Mouse (Mus musculus): Measurements from ENCODE around the gene Krt6a. TPM values are rescaled to one million over a fixed set of nuclear protein-coding genes. Genes with fewer than 3 reads are reported as not detected.

Krt6a gene
- polyA plus RNA-seq, 1 experiment from 2014 or later = not detected

DNA sequence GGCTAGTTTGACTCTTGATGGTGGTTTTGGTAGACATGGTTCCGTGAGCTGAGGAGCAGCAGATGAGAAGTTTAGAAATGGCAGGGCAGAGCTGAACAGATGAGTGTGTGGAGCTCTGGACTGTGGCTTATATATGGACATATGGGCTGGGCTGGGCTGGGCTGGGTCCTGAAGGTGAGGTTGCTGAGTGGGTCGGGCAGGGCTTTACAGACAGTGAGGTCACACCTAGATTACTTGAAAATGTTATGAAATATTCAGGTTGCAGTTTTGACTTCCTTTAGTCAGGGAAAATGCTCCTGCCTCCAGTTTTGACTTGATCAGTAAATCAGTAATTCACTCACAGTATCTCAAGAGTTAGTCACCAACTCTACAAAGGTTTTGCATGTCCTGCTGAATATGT lies 13.9 kb downstream of the Krt6a start, which contains the start of gene Krt6b:
Krt6b (minus strand) TSS at position 101 of the 400 bp plus-strand sequence.
- no peaks in the 10 kb centered on the region for H3K36me3 ChIP-seq (ENCODE audit: control insufficient read depth, insufficient read depth, low read length)
- no peaks in the 10 kb centered on the region for H3K27me3 ChIP-seq (ENCODE audit: control insufficient read depth, insufficient read depth, low read length)
- H3K4me2 ChIP-seq (ENCODE audit: low read depth, severe bottlenecking) = no peak within 1 kb of the TSS
- H3K27ac ChIP-seq (replicated peaks; ENCODE audit: low read depth, low read length) = no peak within 1 kb of the TSS
- WGBS = 88% methylated on average over 2 of the region's 2 CpGs
- no peak for DNase-seq (ENCODE audit: low spot score)
- no peak within 1 kb of the TSS for H3K9ac ChIP-seq (ENCODE audit: low read length)
- ATAC-seq (ENCODE audit: insufficient number of reproducible peaks, low FRiP score, low TSS enrichment, low read depth) = no peak
- no peak within 1 kb of the TSS for H3K4me3 ChIP-seq (ENCODE audit: low read depth, low read length)
- H3K9me3 ChIP-seq (ENCODE audit: control insufficient read depth, low read length) = no peaks in the 10 kb centered on the region
- H3K4me1 ChIP-seq (ENCODE audit: control insufficient read depth, insufficient read depth, low read length) = no peaks in the 10 kb centered on the region

DNA sequence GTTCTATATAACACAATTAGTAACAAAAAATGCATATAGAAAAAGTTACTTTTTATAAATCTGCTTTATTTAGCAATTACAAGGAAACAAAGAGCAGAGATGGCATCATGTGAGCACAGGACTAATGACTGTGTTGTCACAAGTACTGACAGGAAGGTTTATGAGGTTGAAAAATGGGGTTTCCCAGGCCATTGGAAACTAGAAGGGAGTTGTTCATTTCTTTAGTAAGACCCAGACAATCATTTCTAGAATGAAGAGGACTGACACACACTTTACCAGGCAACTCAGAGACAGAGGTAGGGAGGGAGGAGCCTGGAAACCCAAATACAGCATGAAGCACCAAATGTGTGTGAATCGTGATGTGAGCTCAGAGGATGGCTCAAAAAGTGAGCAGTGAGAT lies 18.1 kb downstream of the Krt6a start:
- H3K4me3 ChIP-seq (ENCODE audit: low read depth, low read length) = no peak overlapping the region
- 82% methylated on average over 1 of the region's 1 CpGs for whole genome bisulfite sequencing
- no peak for ATAC-seq (ENCODE audit: insufficient number of reproducible peaks, low FRiP score, low TSS enrichment, low read depth)

DNA sequence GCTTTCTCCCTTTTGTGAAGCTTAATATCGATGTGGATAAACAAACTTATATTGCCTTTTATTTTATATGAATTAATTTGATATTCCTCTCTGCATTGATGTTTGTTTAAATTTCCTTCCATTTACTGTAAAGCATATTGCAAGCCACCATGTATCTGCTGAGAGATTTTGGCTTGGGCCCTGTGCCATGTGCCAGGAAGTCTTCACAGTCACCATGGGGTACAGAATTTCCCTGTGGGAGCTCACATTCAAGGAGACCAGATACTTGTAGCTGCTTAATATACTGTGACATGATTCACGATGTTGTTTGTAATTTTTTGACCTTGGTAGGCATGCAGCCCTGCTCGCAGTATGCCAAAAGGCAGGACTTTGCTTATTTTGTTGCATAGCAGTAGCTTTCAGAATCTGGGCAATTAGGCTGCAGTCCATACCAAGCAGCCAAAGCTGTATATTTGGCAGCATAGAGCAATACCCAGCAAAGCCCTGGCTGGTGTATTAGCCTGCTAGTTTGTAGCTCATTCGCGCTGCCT lies 41.3 kb downstream of the Krt6a start:
- no peak overlapping the region for H3K9ac ChIP-seq (ENCODE audit: low read length)
- H3K9me3 ChIP-seq (ENCODE audit: control insufficient read depth, low read length) = no peaks in the 10 kb centered on the region
- no peaks in the 10 kb centered on the region for H3K36me3 ChIP-seq (ENCODE audit: control insufficient read depth, insufficient read depth, low read length)
- DNase-seq (ENCODE audit: low spot score) = no peak
- WGBS = 88% methylated on average over 5 of the region's 5 CpGs
- ATAC-seq (ENCODE audit: insufficient number of reproducible peaks, low FRiP score, low TSS enrichment, low read depth) = no peak
- H3K27me3 ChIP-seq (ENCODE audit: control insufficient read depth, insufficient read depth, low read length) = no peaks in the 10 kb centered on the region
- H3K27ac ChIP-seq (replicated peaks; ENCODE audit: low read depth, low read length) = no peak overlapping the region
- no peaks in the 10 kb centered on the region for H3K4me1 ChIP-seq (ENCODE audit: control insufficient read depth, insufficient read depth, low read length)
- H3K4me2 ChIP-seq (ENCODE audit: low read depth, severe bottlenecking) = no peak overlapping the region
- H3K4me3 ChIP-seq (ENCODE audit: low read depth, low read length) = no peak overlapping the region

More for the DNA sequence above, 18.1 kb downstream of the Krt6a start:
- Histone ChIP-seq H3K9me3 (ENCODE audit: control insufficient read depth, low read length) (no peaks in the 10 kb centered on the region), H3K4me1 (ENCODE audit: control insufficient read depth, insufficient read depth, low read length) (no peaks in the 10 kb centered on the region), H3K9ac (ENCODE audit: low read length) (no peak overlapping the region), H3K36me3 (ENCODE audit: control insufficient read depth, insufficient read depth, low read length) (no peaks in the 10 kb centered on the region), H3K27ac (replicated peaks; ENCODE audit: low read depth, low read length) (no peak overlapping the region), H3K27me3 (ENCODE audit: control insufficient read depth, insufficient read depth, low read length) (no peaks in the 10 kb centered on the region), H3K4me2 (ENCODE audit: low read depth, severe bottlenecking) (no peak overlapping the region)
- no peak for DNase-seq (ENCODE audit: low spot score)

DNA sequence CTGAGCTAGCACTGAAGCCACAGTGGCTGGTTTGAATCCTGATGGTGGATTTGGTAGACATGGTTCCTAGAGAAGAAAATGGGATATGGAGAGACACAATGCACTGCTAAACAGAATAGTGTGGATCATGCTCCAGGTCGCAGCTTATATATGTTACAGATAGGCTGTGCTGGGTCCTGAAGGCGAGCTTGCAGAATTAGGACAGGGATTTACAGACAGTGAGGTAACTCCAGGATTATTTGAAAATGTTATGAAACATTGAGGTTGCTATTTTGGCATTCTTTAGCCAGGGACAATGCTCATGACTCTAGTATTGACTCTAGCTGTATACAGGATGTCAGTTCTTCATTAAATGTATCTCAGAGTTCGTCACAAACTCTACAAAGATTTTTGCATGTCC lies 46.8 kb downstream of the Krt6a start, which contains the start of gene Gm5478:
Gm5478 (minus strand) TSS at position 101 of the 400 bp plus-strand sequence.
- 76% methylated on average over 3 of the region's 3 CpGs for WGBS
- DNase-seq (ENCODE audit: low spot score) = no peak

More for the DNA sequence above, 46.8 kb downstream of the Krt6a start, which contains the start of gene Gm5478:
- Histone ChIP-seq H3K4me1 (ENCODE audit: control insufficient read depth, insufficient read depth, low read length) (no peaks in the 10 kb centered on the region), H3K27ac (replicated peaks; ENCODE audit: low read depth, low read length) (no peak within 1 kb of the TSS), H3K9me3 (ENCODE audit: control insufficient read depth, low read length) (no peaks in the 10 kb centered on the region), H3K4me3 (ENCODE audit: low read depth, low read length) (no peak within 1 kb of the TSS), H3K27me3 (ENCODE audit: control insufficient read depth, insufficient read depth, low read length) (no peaks in the 10 kb centered on the region), H3K9ac (ENCODE audit: low read length) (no peak within 1 kb of the TSS), H3K36me3 (ENCODE audit: control insufficient read depth, insufficient read depth, low read length) (no peaks in the 10 kb centered on the region), H3K4me2 (ENCODE audit: low read depth, severe bottlenecking) (no peak within 1 kb of the TSS)
- no peak for ATAC-seq (ENCODE audit: insufficient number of reproducible peaks, low FRiP score, low TSS enrichment, low read depth)

Small RNA genes within 50 kb of the gene (microRNA-seq; reads per million reads assigned to microRNA genes)
- gene Gm44323 = not detected
- not detected for gene Gm44342
- not detected for gene Gm44383
- not detected for gene Gm44479

Other genes starting within 250 kb of the Krt6a start
- gene Krt88, start 246.6 kb downstream of the Krt6a start, polyA plus RNA-seq (2014; fragmentation: Nextera tagmentation; extraction: Ambion mirVana) = not detected in 2 replicates
- gene Krt81, start 230.6 kb downstream of the Krt6a start, polyA plus RNA-seq (2014; fragmentation: Nextera tagmentation; extraction: Ambion mirVana) = not detected in 2 replicates
- not detected in 2 replicates for gene Krt86, start 220.8 kb downstream of the Krt6a start, polyA plus RNA-seq (2014; fragmentation: Nextera tagmentation; extraction: Ambion mirVana)
- gene Krt83, start 202.8 kb downstream of the Krt6a start, polyA plus RNA-seq (2014; fragmentation: Nextera tagmentation; extraction: Ambion mirVana) = not detected in 2 replicates
- gene Gm49425, start 177.0 kb downstream of the Krt6a start, polyA plus RNA-seq (2014; fragmentation: Nextera tagmentation; extraction: Ambion mirVana) = not detected in 2 replicates
- not detected in 2 replicates for gene Krt84, start 161.5 kb downstream of the Krt6a start, polyA plus RNA-seq (2014; fragmentation: Nextera tagmentation; extraction: Ambion mirVana)
- 0.14 TPM in 1 of 2 replicates, not detected in the other for gene Krt82, start 143.6 kb downstream of the Krt6a start, polyA plus RNA-seq (2014; fragmentation: Nextera tagmentation; extraction: Ambion mirVana)
- not detected in 2 replicates for gene Krt90, start 131.4 kb downstream of the Krt6a start, polyA plus RNA-seq (2014; fragmentation: Nextera tagmentation; extraction: Ambion mirVana)
- not detected in 2 replicates for gene Krt75, start 120.4 kb downstream of the Krt6a start, polyA plus RNA-seq (2014; fragmentation: Nextera tagmentation; extraction: Ambion mirVana)
- not detected in 2 replicates for gene Gm5414, start 66.1 kb downstream of the Krt6a start, polyA plus RNA-seq (2014; fragmentation: Nextera tagmentation; extraction: Ambion mirVana)
- gene Gm5478, start 46.9 kb downstream of the Krt6a start, polyA plus RNA-seq (2014; fragmentation: Nextera tagmentation; extraction: Ambion mirVana) = not detected in 2 replicates
- not detected in 2 replicates for gene Krt6b, start 14.0 kb downstream of the Krt6a start, polyA plus RNA-seq (2014; fragmentation: Nextera tagmentation; extraction: Ambion mirVana)
- 16.0 and 22.4 TPM in 2 replicates for gene Krt5, start 18.6 kb upstream of the Krt6a start, polyA plus RNA-seq (2014; fragmentation: Nextera tagmentation; extraction: Ambion mirVana)
- 0.11 TPM in 1 of 2 replicates, not detected in the other for gene Krt71, start 48.8 kb upstream of the Krt6a start, polyA plus RNA-seq (2014; fragmentation: Nextera tagmentation; extraction: Ambion mirVana)
- not detected in 2 replicates for gene Krt72, start 92.2 kb upstream of the Krt6a start, polyA plus RNA-seq (2014; fragmentation: Nextera tagmentation; extraction: Ambion mirVana)
- gene Krt73, start 108.0 kb upstream of the Krt6a start, polyA plus RNA-seq (2014; fragmentation: Nextera tagmentation; extraction: Ambion mirVana) = not detected in 2 replicates
- not detected in 2 replicates for gene Krt2, start 123.9 kb upstream of the Krt6a start, polyA plus RNA-seq (2014; fragmentation: Nextera tagmentation; extraction: Ambion mirVana)
- 0.61 and 0.75 TPM in 2 replicates for gene Krt1, start 156.5 kb upstream of the Krt6a start, polyA plus RNA-seq (2014; fragmentation: Nextera tagmentation; extraction: Ambion mirVana)
- gene Krt77, start 175.4 kb upstream of the Krt6a start, polyA plus RNA-seq (2014; fragmentation: Nextera tagmentation; extraction: Ambion mirVana) = not detected in 2 replicates
- not detected in 2 replicates for gene Krt76, start 198.6 kb upstream of the Krt6a start, polyA plus RNA-seq (2014; fragmentation: Nextera tagmentation; extraction: Ambion mirVana)
- gene Krt4, start 230.4 kb upstream of the Krt6a start, polyA plus RNA-seq (2014; fragmentation: Nextera tagmentation; extraction: Ambion mirVana) = not detected in 2 replicates
- gene Krt79, start 246.0 kb upstream of the Krt6a start, polyA plus RNA-seq (2014; fragmentation: Nextera tagmentation; extraction: Ambion mirVana) = not detected in 2 replicates

Data from limb, embryonic 11.5 days (tissue).